Mouse (Mus musculus) brain, embryonic 14.5 days (tissue): ENCODE data around the gene Afdn. TPM values are rescaled to one million over a fixed set of nuclear protein-coding genes. Genes with fewer than 3 reads are reported as not detected.
"Not testable (repeated sequence)": the region's sequence is repeated elsewhere in the genome, so short reads cannot be mapped to it uniquely, and the experiment has no call there.

Experiments used
- DNase-seq: peaks from one replicate; pipeline ENCODE4 v3.0.0-alpha.2; 2011; ENCODE audit warnings: low read depth
- CTCF ChIP-seq: fragments of 200-500 bp; IDR thresholded peaks from 2 replicates; pipeline ENCODE4 v1.5.1; 2012; ENCODE audit warnings: inconsistent platforms, mild to moderate bottlenecking, moderate library complexity, borderline replicate concordance; ENCODE audit not compliant: insufficient read depth, insufficient read length; ENCODE audit errors: extremely low read depth
- POLR2A ChIP-seq: fragments of 200-500 bp; IDR thresholded peaks from 2 replicates; pipeline ENCODE4 v1.6.1; 2012; ENCODE audit warnings: mild to moderate bottlenecking, inconsistent platforms, borderline replicate concordance; ENCODE audit not compliant: poor library complexity, insufficient read depth, insufficient read length, severe bottlenecking; ENCODE audit errors: extremely low read depth
- polyA plus RNA-seq: library from polyadenylated mRNA; depleted of rRNA; stranded (reverse); fragments of >200 nt; gene quantifications from 2 replicates; pipeline ENCODE4 v1.2.3, GENCODE M21; 2012

The Afdn gene
- polyA plus RNA-seq, 1 experiment, result 138 TPM

DNA sequence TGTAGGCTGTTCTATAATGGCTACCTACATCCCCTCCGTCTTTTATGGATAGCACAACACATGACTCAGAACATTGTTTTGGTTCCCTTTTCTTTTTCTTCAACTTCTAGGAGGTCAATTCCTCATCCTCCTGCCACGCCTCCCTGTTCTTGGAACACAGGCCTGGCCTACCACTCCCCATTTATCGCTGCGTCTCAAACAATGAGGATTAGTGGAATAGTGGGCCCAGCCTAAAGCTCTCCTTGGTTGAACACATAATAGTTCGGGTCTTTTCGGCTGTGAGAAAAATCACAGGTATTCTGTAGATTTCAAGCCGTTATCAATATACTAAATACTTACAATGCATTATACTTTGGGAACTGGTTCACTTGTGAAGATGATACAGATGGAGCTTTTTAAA, 1.8 kb upstream of the Afdn start:
- TF ChIP-seq POLR2A (no peak), CTCF (no peak)
- DNase-seq, result peak; percentile 63

DNA sequence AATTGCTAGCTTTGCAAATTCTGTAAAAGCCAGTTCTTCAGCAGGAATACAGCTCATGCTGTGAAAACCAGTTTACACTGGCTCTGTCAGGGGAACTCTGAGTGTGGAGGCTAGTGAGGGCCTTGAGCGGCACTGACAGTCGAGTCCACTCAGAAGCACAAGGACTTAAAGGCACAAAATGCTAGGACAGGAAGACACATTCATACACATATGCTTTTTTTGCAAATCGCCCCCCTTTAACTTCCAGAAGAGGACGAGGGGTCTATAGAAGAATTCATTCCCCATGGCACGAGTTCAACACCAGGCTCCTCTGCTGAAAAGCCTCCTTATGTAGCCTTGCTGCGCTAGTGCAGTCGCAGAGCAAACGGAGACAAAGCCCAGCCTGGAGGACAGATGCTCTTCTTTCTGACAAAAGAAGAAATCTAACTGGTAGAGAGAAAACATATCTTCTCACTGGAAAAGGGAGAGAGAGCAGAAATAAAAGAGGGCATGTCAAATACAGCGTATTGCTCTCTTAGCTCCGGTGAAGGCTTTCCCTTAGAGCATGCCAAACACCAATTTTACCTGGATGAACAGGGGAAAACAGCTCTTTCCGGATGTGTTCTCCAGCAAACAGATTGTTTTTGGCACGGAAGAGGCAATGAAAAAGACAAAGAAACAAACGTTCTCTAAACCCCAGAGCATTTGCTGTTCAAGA, 1.0 kb upstream of the Afdn start:
- TF ChIP-seq CTCF (no peak), POLR2A (no peak)

DNA sequence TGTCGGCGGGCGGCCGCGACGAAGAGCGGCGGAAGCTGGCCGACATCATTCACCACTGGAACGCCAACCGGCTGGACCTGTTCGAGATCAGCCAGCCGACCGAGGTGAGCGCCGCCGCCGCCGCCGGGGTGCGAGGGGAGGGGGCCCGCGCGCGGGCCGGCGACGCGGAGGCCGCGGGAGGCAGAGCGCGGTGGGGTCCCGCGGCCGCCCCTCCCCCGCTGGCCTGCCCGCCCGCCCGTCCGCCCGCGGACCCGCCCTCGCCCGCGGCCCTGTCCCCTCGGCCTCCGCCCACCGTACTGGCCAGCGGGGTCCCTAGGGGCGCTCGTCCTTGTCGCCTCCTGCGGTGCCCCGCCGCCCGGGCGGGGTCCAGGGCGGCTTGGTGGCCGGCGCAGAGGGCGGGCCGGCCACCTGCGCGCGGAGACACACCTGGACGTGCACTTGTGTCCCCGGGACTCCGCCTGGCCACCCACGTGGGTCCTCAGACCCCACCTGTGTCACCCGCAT, 388 bp downstream of the Afdn start:
- DNase-seq, result no peak
- no peak for TF ChIP-seq POLR2A
- TF ChIP-seq CTCF, result no peak

More for the DNA sequence above, 1.0 kb upstream of the Afdn start:
- DNase-seq, result peak; percentile 92

GRCm38 (mm10) chr17:13761179-13761913, 1.0 kb downstream of the Afdn start, which contains the start of gene Tcte2:
TSS of gene Tcte2 (minus strand) at chr17:13761825.
- peak; percentile 72 for DNase-seq
- TF ChIP-seq CTCF (no peak), POLR2A (no peak)

GRCm38 (mm10) chr17:13763819-13764218, 3.5 kb downstream of the Afdn start:
- no peak for DNase-seq
- TF ChIP-seq CTCF (no peak), POLR2A (no peak)

GRCm38 (mm10) chr17:13764911-13765310, 4.6 kb downstream of the Afdn start:
- DNase-seq, result peak; percentile 70

GRCm38 (mm10) chr17:13768531-13768930, 8.2 kb downstream of the Afdn start:
- DNase-seq, result no peak
- TF ChIP-seq CTCF (no peak), POLR2A (no peak)

- TF ChIP-seq CTCF, result peak; percentile 27; the same call in 1 of the 2 replicates
- TF ChIP-seq POLR2A, result no peak
- DNase-seq, result no peak
Observed at GRCm38 (mm10) chr17:13769256-13769655, 8.9 kb downstream of the Afdn start.

DNA sequence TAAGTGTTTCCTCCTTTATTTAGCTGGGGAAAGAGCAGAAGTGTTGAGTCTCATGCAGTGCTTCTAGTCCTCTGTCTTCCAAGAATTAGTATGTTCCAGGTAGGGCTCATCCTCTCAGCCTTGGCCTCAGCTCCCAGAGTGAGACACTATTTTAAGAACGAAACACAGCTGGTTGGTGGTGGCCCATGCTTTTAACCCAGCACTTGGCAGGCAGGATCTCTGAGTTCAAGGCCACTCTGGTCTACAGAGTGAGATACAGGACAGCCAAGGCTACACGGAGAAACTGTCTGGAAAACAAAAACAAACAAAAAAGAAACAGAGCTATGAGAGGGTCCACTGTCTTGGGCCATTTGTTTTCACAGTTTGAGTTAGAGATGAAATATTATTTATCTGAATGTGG, 17.3 kb downstream of the Afdn start:
- TF ChIP-seq CTCF, result no peak
- TF ChIP-seq POLR2A, result no peak

DNA sequence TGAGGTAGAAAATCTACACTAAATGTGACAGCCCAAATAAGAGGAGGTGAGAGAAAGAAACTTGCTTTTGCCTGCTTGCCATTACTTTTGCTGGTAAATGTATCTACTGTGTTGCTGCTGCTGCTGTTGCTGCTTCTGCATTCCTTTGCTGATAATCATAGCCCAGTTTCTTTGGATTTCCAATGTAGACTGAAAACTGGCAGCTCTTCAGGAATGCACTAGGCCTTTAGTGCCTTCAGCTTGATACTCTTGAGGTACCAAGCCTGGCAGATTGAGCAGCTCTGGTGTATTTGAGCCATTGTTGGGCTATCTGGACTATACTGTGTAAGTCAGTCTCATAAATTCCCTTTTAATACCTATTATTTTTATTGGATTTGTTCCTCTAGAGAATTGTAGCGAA, 18.5 kb downstream of the Afdn start:
- TF ChIP-seq CTCF, result no peak

More for the DNA sequence above, 17.3 kb downstream of the Afdn start:
- no peak for DNase-seq

DNA sequence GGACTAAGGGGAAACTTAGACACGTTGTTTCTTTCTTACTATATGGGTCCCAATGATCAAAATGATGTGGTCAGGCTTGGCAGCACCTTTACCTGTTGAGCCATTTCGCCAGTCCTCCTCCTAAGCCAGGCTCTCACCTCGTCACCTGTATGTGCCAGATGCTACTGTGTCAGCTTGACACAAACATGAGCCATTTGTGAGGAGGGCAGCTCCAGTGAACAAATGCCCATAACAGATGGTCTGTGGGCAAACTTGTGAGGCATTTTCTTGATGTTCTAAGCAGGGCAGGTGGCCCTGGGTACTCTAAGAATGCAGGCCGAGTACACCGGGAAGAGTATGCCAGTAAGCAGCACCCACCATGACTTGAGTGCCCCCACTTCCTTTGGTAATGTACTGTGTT, 21.6 kb downstream of the Afdn start:
- DNase-seq, result peak; percentile 65
- TF ChIP-seq CTCF (no peak), POLR2A (no peak)

More for the DNA sequence above, 18.5 kb downstream of the Afdn start:
- no peak for DNase-seq

DNA sequence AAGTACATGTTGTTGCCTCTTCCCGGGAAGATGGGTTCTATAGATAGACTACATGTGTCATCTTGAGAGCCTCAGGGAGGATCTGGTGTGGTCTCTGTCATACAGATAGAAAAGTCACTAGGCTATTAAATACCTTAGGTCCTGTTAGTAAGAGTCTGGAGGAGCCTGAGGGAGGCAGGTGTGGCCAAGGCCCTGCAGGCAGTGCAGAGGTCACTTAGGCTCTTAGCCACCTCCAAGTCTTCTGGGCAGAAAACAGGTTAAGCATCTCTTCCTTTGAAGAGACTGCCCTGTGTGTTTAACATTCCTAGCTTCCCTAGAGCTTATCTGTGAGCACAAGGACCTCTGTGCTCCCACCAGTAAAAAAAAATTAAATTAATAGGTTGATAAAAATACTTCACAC, 23.1 kb downstream of the Afdn start:
- TF ChIP-seq CTCF, result no peak
- no peak for TF ChIP-seq POLR2A
- DNase-seq, result no peak

DNA sequence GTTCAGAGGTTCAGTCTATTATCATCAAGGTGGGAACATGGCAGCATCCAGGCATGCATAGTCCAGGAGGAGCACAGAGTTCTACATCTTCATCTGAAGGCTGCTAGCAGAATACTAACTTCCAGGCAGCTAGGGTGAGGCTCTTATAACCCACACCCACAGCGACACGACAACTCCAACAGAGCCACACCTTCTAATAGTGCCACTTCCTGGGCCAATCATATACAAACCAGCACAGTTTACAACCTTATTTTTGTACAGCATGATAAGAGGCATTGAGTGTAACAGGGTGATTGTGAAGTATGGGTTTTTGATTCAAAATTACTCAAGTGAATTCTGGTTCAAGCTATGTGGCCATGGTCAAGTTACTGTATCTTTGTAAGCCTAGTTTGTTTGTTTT, 29.7 kb downstream of the Afdn start:
- DNase-seq, result not testable (repeated sequence)

DNA sequence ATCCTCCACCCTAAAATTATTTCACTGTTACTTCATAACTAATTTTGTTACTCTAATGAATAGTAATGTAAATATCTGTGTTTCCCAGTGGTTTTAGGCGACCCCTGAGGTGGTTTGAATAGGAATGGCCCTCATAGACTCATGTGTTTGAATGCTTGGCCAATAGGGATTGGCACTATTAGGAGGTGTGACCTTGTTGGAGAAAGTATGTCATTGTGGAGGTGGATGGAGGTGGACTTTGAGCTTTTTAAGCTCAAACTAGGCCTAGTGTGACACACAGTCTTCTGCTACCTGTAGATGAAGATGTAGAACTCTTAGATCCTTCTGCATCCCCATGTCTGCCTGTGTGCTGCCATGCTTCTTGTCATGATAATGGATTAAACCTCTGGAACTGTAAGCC, 37.4 kb downstream of the Afdn start:
- TF ChIP-seq CTCF (no peak), POLR2A (no peak)
- DNase-seq, result no peak
